ENCODE assay signal across 2 mouse cellular contexts in genomic region chr14:55043694-55044093, GRCm38 (mm10). TPM values are rescaled to one million over a fixed set of nuclear protein-coding genes. Genes with fewer than 3 reads are reported as not detected.
"Had no signal": no experiment of that assay in that cellular context is flagged by ENCODE, and none has a peak within 500 bp of the region (broad histone marks: within the 10 kb centered on the region; RNA-seq: fewer than 3 reads in every experiment).

No protein-coding gene starts in this region.

RNA-seq across cellular contexts. Expression of gene Myh7, which starts 49.3 kb away (rescaled TPM):
- total RNA-seq: neutrophil, adult 5-6 weeks had no signal
- polyA plus RNA-seq: spleen, adult 2 months had no signal
